Mouse (Mus musculus) kidney, postnatal 4 days (tissue): ENCODE results near the gene Gm21312.
"Not testable (repeated sequence)": the region's sequence is repeated elsewhere in the genome, so short reads cannot be mapped to it uniquely, and the experiment has no call there.

Source experiments
- DNase-seq, 2 experiments: peaks; one replicate each; pipeline ENCODE4 v3.0.0; 2021; ENCODE audit warnings: mixed read lengths in 2 of 2

Gm21312 gene

GRCm38 (mm10) chr10:104176724-104177123 lies at the start of gene Gm21312:
Gene Gm21312, plus strand, starts transcription at chr10:104177024.
- not testable (repeated sequence) for DNase-seq

- not testable (repeated sequence) for DNase-seq
Measured at GRCm38 (mm10) chr10:104142687-104143086, 34.1 kb upstream of the Gm21312 start, which contains the start of gene Gm21293. Gene Gm21293, plus strand, starts transcription at chr10:104142987.

- DNase-seq = not testable (repeated sequence)
Measured at GRCm38 (mm10) chr10:104151197-104151596, 25.6 kb upstream of the Gm21312 start, which contains the start of gene Gm6763. Gene Gm6763, plus strand, starts transcription at chr10:104151497.

- not testable (repeated sequence) for DNase-seq
Measured at GRCm38 (mm10) chr10:104159706-104160105, 17.1 kb upstream of the Gm21312 start, which contains the start of gene Gm8764. Gene Gm8764, plus strand, starts transcription at chr10:104160006.

GRCm38 (mm10) chr10:104168215-104168614 lies 8.6 kb upstream of the Gm21312 start, which contains the start of gene Gm21304:
Gene Gm21304, plus strand, starts transcription at chr10:104168515.
- DNase-seq = not testable (repeated sequence)

- not testable (repeated sequence) for DNase-seq
Measured at GRCm38 (mm10) chr10:104185233-104185632, 8.4 kb downstream of the Gm21312 start, which contains the start of gene Gm20765. Gene Gm20765, plus strand, starts transcription at chr10:104185533.

- DNase-seq = not testable (repeated sequence)
Measured at GRCm38 (mm10) chr10:104193742-104194141, 16.9 kb downstream of the Gm21312 start, which contains the start of gene Gm4340. Gene Gm4340, plus strand, starts transcription at chr10:104194042.

GRCm38 (mm10) chr10:104209655-104210054 lies 32.8 kb downstream of the Gm21312 start:
- no peak for DNase-seq

- DNase-seq = no peak
Measured at GRCm38 (mm10) chr10:104210268-104210990, 33.6 kb downstream of the Gm21312 start.

- DNase-seq = no peak
Measured at GRCm38 (mm10) chr10:104214527-104214926, 37.7 kb downstream of the Gm21312 start.

GRCm38 (mm10) chr10:104220303-104221021 lies 43.6 kb downstream of the Gm21312 start:
- DNase-seq = no peak
